Comparison of ENCODE assay signal across 22 mouse cellular contexts in the genomic region with DNA sequence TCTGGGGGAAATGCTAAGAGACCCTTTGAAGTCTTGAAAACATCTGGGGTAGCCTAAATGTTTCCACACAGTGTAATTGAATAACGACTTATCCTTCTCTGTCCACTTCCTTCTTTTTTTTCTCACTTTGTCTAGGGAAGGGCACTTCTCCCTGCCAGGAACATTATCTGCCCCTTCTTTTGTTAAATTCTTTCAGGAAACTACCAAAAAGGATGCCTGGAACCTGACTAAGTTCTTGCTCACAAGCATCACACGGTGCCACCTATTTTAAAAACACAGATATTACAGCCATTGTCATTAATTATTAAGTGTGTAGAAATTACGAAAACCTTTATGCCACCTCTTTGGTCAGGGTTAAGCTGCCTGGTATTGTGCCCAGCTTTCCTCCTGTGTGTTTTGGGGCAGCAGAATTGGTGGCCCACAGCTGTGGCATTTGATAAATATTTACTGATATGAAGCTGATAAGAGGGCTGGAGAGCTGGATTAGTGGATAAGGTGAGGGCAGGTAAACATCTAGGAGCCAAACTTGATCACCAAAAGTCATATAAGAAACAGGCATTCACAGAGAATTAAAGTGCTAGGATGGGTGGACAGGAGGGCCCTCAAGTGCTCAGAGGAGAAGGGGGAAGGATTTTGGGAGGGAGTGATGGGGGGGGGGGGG.
DNase-seq lines count a peak whose midpoint lies in the region; ATAC-seq and TF ChIP-seq lines count a peak whose summit lies in the region.
"Had no signal": no experiment of that assay in that cellular context is flagged by ENCODE, and none has a peak within 500 bp of the region (broad histone marks: within the 10 kb centered on the region; RNA-seq: fewer than 3 reads in every experiment).

No protein-coding gene starts in this region.

- H3K9ac ChIP-seq in embryonic facial prominence, embryonic 11.5 days (replicated peaks; ENCODE audit: low read length), result no peak overlapping the region
- H3K9ac ChIP-seq in lung, embryonic 14.5 days, result no peak overlapping the region
- no peak overlapping the region for H3K9ac ChIP-seq in limb, embryonic 13.5 days
- no peak overlapping the region for H3K9ac ChIP-seq in forebrain, embryonic 15.5 days (replicated peaks)
- H3K9ac ChIP-seq: hindbrain, embryonic 14.5 days; midbrain, embryonic 15.5 days; neural tube, embryonic 15.5 days had no signal

- no peak overlapping the region for H3K27ac ChIP-seq in embryonic facial prominence, embryonic 11.5 days (replicated peaks; ENCODE audit: low read depth, low read length)
- H3K27ac ChIP-seq in embryonic facial prominence, embryonic 10.5 days (replicated peaks), result no peak overlapping the region
- no peak overlapping the region for H3K27ac ChIP-seq in lung, embryonic 14.5 days (ENCODE audit: low read depth)
- no peak overlapping the region for H3K27ac ChIP-seq in limb, embryonic 13.5 days
- H3K27ac ChIP-seq in forebrain, embryonic 15.5 days (replicated peaks), result no peak overlapping the region
- H3K27ac ChIP-seq: hindbrain, embryonic 14.5 days; layer of hippocampus, adult 2 months; left cerebral cortex, adult 2 months; neural tube, embryonic 15.5 days had no signal

- H3K4me1 ChIP-seq in embryonic facial prominence, embryonic 11.5 days (ENCODE audit: control insufficient read depth, insufficient read depth, low read length), result no peaks in the 10 kb centered on the region; the same call in 1 of the 2 replicates
- peaks cover 27% of the 10 kb centered on the region for H3K4me1 ChIP-seq in embryonic facial prominence, embryonic 10.5 days
- H3K4me1 ChIP-seq in lung, embryonic 14.5 days (ENCODE audit: insufficient read depth), result peaks cover 15% of the 10 kb centered on the region
- H3K4me1 ChIP-seq in limb, embryonic 13.5 days, result peaks cover 33% of the 10 kb centered on the region
- H3K4me1 ChIP-seq in forebrain, embryonic 15.5 days, result peaks cover 11% of the 10 kb centered on the region

- no peak overlapping the region for H3K4me2 ChIP-seq in embryonic facial prominence, embryonic 11.5 days (ENCODE audit: low read depth, low read length)
- peak overlapping the region; percentile 62; the same call in 1 of the 2 replicates for H3K4me2 ChIP-seq in lung, embryonic 14.5 days
- peak overlapping the region; percentile 63 for H3K4me2 ChIP-seq in limb, embryonic 13.5 days (replicated peaks)
- no peak overlapping the region for H3K4me2 ChIP-seq in forebrain, embryonic 15.5 days (replicated peaks)

- peak; percentile 56 for ATAC-seq in embryonic facial prominence, embryonic 11.5 days (replicated peaks; ENCODE audit: insufficient number of reproducible peaks, low FRiP score, low TSS enrichment, low read depth)
- ATAC-seq in lung, embryonic 14.5 days (ENCODE audit: insufficient read depth), result no peak
- ATAC-seq in limb, embryonic 13.5 days (ENCODE audit: low FRiP score, low read depth), result no peak
- ATAC-seq in forebrain, embryonic 15.5 days (replicated peaks), result no peak
- ATAC-seq: intestine, postnatal 0 days; midbrain, embryonic 15.5 days had no signal

- no peaks in the 10 kb centered on the region for H3K36me3 ChIP-seq in embryonic facial prominence, embryonic 11.5 days (replicated peaks; ENCODE audit: control insufficient read depth, insufficient read depth, low read depth, low read length)
- H3K36me3 ChIP-seq in embryonic facial prominence, embryonic 10.5 days (replicated peaks), result no peaks in the 10 kb centered on the region
- H3K36me3 ChIP-seq in lung, embryonic 14.5 days (ENCODE audit: insufficient read depth), result no peaks in the 10 kb centered on the region
- no peaks in the 10 kb centered on the region for H3K36me3 ChIP-seq in limb, embryonic 13.5 days
- H3K36me3 ChIP-seq in forebrain, embryonic 15.5 days, result no peaks in the 10 kb centered on the region
- H3K36me3 ChIP-seq: forebrain, embryonic 10.5 days; G1E; midbrain, embryonic 10.5 days; midbrain, embryonic 15.5 days; neural tube, embryonic 15.5 days had no signal

- peaks cover 2% of the 10 kb centered on the region; the same call in 1 of the 2 replicates for H3K27me3 ChIP-seq in embryonic facial prominence, embryonic 11.5 days (ENCODE audit: control insufficient read depth, insufficient read depth, low read length)
- H3K27me3 ChIP-seq in embryonic facial prominence, embryonic 10.5 days (replicated peaks; ENCODE audit: low read depth, poor library complexity, severe bottlenecking), result peaks cover 36% of the 10 kb centered on the region
- no peaks in the 10 kb centered on the region for H3K27me3 ChIP-seq in lung, embryonic 14.5 days (ENCODE audit: insufficient read depth, low read length)
- peaks cover 16% of the 10 kb centered on the region for H3K27me3 ChIP-seq in limb, embryonic 13.5 days
- H3K27me3 ChIP-seq in forebrain, embryonic 15.5 days, result no peaks in the 10 kb centered on the region
- H3K27me3 ChIP-seq: midbrain, embryonic 15.5 days; neural tube, embryonic 15.5 days had no signal

- WGBS in embryonic facial prominence, embryonic 11.5 days, result 40% methylated on average over 3 of the region's 3 CpGs
- 44% methylated on average over 3 of the region's 3 CpGs for WGBS in embryonic facial prominence, embryonic 10.5 days
- 30% methylated on average over 3 of the region's 3 CpGs for WGBS in lung, embryonic 14.5 days
- WGBS in limb, embryonic 13.5 days, result 30% methylated on average over 3 of the region's 3 CpGs
- 55% methylated on average over 3 of the region's 3 CpGs for WGBS in forebrain, embryonic 15.5 days

- no peak for TF ChIP-seq CTCF in lung, embryonic 14.5 days (IDR thresholded peaks at IDR 0.05; ENCODE audit: low read depth)

- H3K9me3 ChIP-seq in embryonic facial prominence, embryonic 11.5 days (replicated peaks; ENCODE audit: control insufficient read depth, low read length), result no peaks in the 10 kb centered on the region
- H3K9me3 ChIP-seq in embryonic facial prominence, embryonic 10.5 days, result no peaks in the 10 kb centered on the region
- H3K9me3 ChIP-seq in lung, embryonic 14.5 days (ENCODE audit: low read depth, low read length), result no peaks in the 10 kb centered on the region
- no peaks in the 10 kb centered on the region for H3K9me3 ChIP-seq in limb, embryonic 13.5 days
- H3K9me3 ChIP-seq in forebrain, embryonic 15.5 days, result no peaks in the 10 kb centered on the region
- H3K9me3 ChIP-seq: forebrain, embryonic 10.5 days; midbrain, embryonic 10.5 days; midbrain, embryonic 15.5 days; neural tube, embryonic 15.5 days had no signal

- no peak for DNase-seq in embryonic facial prominence, embryonic 11.5 days (ENCODE audit: low spot score)
- DNase-seq in embryonic facial prominence, embryonic 10.5 days (ENCODE audit: low spot score), result no peak
- DNase-seq in lung, embryonic 14.5 days, result no peak
- DNase-seq in lung, postnatal 25 days (ENCODE audit: low spot score), result no peak
- no peak for DNase-seq in kidney, adult 11 months
- DNase-seq: adrenal gland, adult 8-10 months; cerebellum, adult 8-10 months; liver; lung, postnatal 4 days; thymus, adult 2 months; thymus, postnatal 36 days had no signal

- no peak overlapping the region for H3K4me3 ChIP-seq in embryonic facial prominence, embryonic 11.5 days (ENCODE audit: low read depth, low read length)
- H3K4me3 ChIP-seq in embryonic facial prominence, embryonic 10.5 days, result no peak overlapping the region
- H3K4me3 ChIP-seq in lung, embryonic 14.5 days (ENCODE audit: low read depth, low read length), result no peak overlapping the region
- H3K4me3 ChIP-seq in limb, embryonic 13.5 days, result no peak overlapping the region
- no peak overlapping the region for H3K4me3 ChIP-seq in forebrain, embryonic 15.5 days

Comparison
In these comparisons a context has a peak if more than half of its experiments do, and no peak if none do; other contexts are left out.
1. H3K4me2 ChIP-seq: peak in lung, embryonic 14.5 days (single experiment) and limb, embryonic 13.5 days (single experiment); none in embryonic facial prominence, embryonic 11.5 days (single experiment) and forebrain, embryonic 15.5 days (single experiment).